Mouse (Mus musculus): ENCODE measurements around the gene Cby1. TPM values are rescaled to one million over a fixed set of nuclear protein-coding genes. Genes with fewer than 3 reads are reported as not detected.

The Cby1 gene
- total and polyA plus RNA-seq, 2 experiments from 2014 or later, result 70.3 to 119 TPM

- Histone ChIP-seq H3K4me2 (ENCODE audit: low read depth) (no peak overlapping the region), H3K9me3 (ENCODE audit: low read length) (no peaks in the 10 kb centered on the region), H3K27ac (ENCODE audit: low read depth, low read length) (no peak overlapping the region), H3K9ac (no peak overlapping the region), H3K4me3 (ENCODE audit: low read depth, low read length) (no peak overlapping the region), H3K27me3 (ENCODE audit: insufficient read depth, low read length) (no peaks in the 10 kb centered on the region), H3K4me1 (ENCODE audit: insufficient read depth) (no peaks in the 10 kb centered on the region), H3K36me3 (ENCODE audit: insufficient read depth) (peaks cover 70% of the 10 kb centered on the region)
- DNase-seq, result no peak
- ATAC-seq, result no peak
- no peak for TF ChIP-seq CTCF (IDR thresholded peaks at IDR 0.05; ENCODE audit: low read depth)
- WGBS, result 74% methylated on average over 2 of the region's 2 CpGs
Observed at GRCm38 (mm10) chr15:79630471-79630870, 28.5 kb upstream of the Cby1 start.

GRCm38 (mm10) chr15:79641135-79641817 lies 17.7 kb upstream of the Cby1 start:
- WGBS, result 73% methylated on average over 12 of the region's 12 CpGs

GRCm38 (mm10) chr15:79645483-79645882 lies 13.5 kb upstream of the Cby1 start:
- WGBS, result 81% methylated on average over 2 of the region's 2 CpGs
- Histone ChIP-seq H3K27me3 (ENCODE audit: insufficient read depth, low read length) (no peaks in the 10 kb centered on the region), H3K4me3 (ENCODE audit: low read depth, low read length) (no peak overlapping the region), H3K4me2 (ENCODE audit: low read depth) (no peak overlapping the region), H3K27ac (ENCODE audit: low read depth, low read length) (no peak overlapping the region), H3K4me1 (ENCODE audit: insufficient read depth) (no peaks in the 10 kb centered on the region), H3K9me3 (ENCODE audit: low read length) (no peaks in the 10 kb centered on the region), H3K36me3 (ENCODE audit: insufficient read depth) (peaks cover 51% of the 10 kb centered on the region), H3K9ac (no peak overlapping the region)
- DNase-seq, result no peak
- TF ChIP-seq CTCF (IDR thresholded peaks at IDR 0.05; ENCODE audit: low read depth), result no peak
- no peak for ATAC-seq

More at GRCm38 (mm10) chr15:79641135-79641817, 17.7 kb upstream of the Cby1 start:
- H3K27ac ChIP-seq (ENCODE audit: low read depth, low read length), result no peak overlapping the region
- no peak overlapping the region for H3K4me3 ChIP-seq (ENCODE audit: low read depth, low read length)
- H3K9ac ChIP-seq, result no peak overlapping the region
- no peaks in the 10 kb centered on the region for H3K4me1 ChIP-seq (ENCODE audit: insufficient read depth)
- H3K36me3 ChIP-seq (ENCODE audit: insufficient read depth), result peaks cover 62% of the 10 kb centered on the region
- H3K4me2 ChIP-seq (ENCODE audit: low read depth), result no peak overlapping the region
- TF ChIP-seq CTCF (IDR thresholded peaks at IDR 0.05; ENCODE audit: low read depth), result no peak
- DNase-seq (no peak), ATAC-seq (no peak)
- H3K27me3 ChIP-seq (ENCODE audit: insufficient read depth, low read length), result no peaks in the 10 kb centered on the region
- no peaks in the 10 kb centered on the region for H3K9me3 ChIP-seq (ENCODE audit: low read length)

- H3K4me1 ChIP-seq (ENCODE audit: insufficient read depth), result no peaks in the 10 kb centered on the region
- H3K4me3 ChIP-seq (ENCODE audit: low read depth, low read length), result no peak overlapping the region
- no peak overlapping the region for H3K27ac ChIP-seq (ENCODE audit: low read depth, low read length)
- DNase-seq (no peak), ATAC-seq (no peak)
- TF ChIP-seq CTCF (IDR thresholded peaks at IDR 0.05; ENCODE audit: low read depth), result no peak
- H3K9ac ChIP-seq, result no peak overlapping the region
- no peak overlapping the region for H3K4me2 ChIP-seq (ENCODE audit: low read depth)
- H3K9me3 ChIP-seq (ENCODE audit: low read length), result no peaks in the 10 kb centered on the region
- WGBS, result 92% methylated on average over 12 of the region's 12 CpGs
- H3K27me3 ChIP-seq (ENCODE audit: insufficient read depth, low read length), result no peaks in the 10 kb centered on the region
- peaks cover 35% of the 10 kb centered on the region for H3K36me3 ChIP-seq (ENCODE audit: insufficient read depth)
Observed at GRCm38 (mm10) chr15:79648130-79648529, 10.9 kb upstream of the Cby1 start.

- no peaks in the 10 kb centered on the region for H3K9me3 ChIP-seq (ENCODE audit: low read length)
- peak; percentile 50 for DNase-seq
Observed at GRCm38 (mm10) chr15:79650569-79650968, 8.4 kb upstream of the Cby1 start.

GRCm38 (mm10) chr15:79651481-79651880 lies 7.5 kb upstream of the Cby1 start:
- no peaks in the 10 kb centered on the region for H3K4me1 ChIP-seq (ENCODE audit: insufficient read depth)
- no peak overlapping the region for H3K4me3 ChIP-seq (ENCODE audit: low read depth, low read length)
- ATAC-seq, result no peak
- H3K27me3 ChIP-seq (ENCODE audit: insufficient read depth, low read length), result no peaks in the 10 kb centered on the region
- no peaks in the 10 kb centered on the region for H3K9me3 ChIP-seq (ENCODE audit: low read length)
- no peak overlapping the region for H3K4me2 ChIP-seq (ENCODE audit: low read depth)
- DNase-seq, result peak; percentile 21
- peak; percentile 51 for TF ChIP-seq CTCF (IDR thresholded peaks at IDR 0.05; ENCODE audit: low read depth)
- H3K36me3 ChIP-seq (ENCODE audit: insufficient read depth), result peaks cover 17% of the 10 kb centered on the region
- no peak overlapping the region for H3K27ac ChIP-seq (ENCODE audit: low read depth, low read length)
- no peak overlapping the region for H3K9ac ChIP-seq
- 78% methylated on average over 4 of the region's 4 CpGs for WGBS

More at GRCm38 (mm10) chr15:79650569-79650968, 8.4 kb upstream of the Cby1 start:
- Histone ChIP-seq H3K9ac (no peak overlapping the region), H3K4me2 (ENCODE audit: low read depth) (no peak overlapping the region), H3K4me3 (ENCODE audit: low read depth, low read length) (no peak overlapping the region), H3K27me3 (ENCODE audit: insufficient read depth, low read length) (no peaks in the 10 kb centered on the region), H3K4me1 (ENCODE audit: insufficient read depth) (no peaks in the 10 kb centered on the region), H3K27ac (ENCODE audit: low read depth, low read length) (no peak overlapping the region), H3K36me3 (ENCODE audit: insufficient read depth) (peaks cover 23% of the 10 kb centered on the region)
- peak; percentile 74 for TF ChIP-seq CTCF (IDR thresholded peaks at IDR 0.05; ENCODE audit: low read depth)
- peak; percentile 54 for ATAC-seq

GRCm38 (mm10) chr15:79656451-79656850 lies 2.5 kb upstream of the Cby1 start:
- Histone ChIP-seq H3K27ac (ENCODE audit: low read depth, low read length) (no peak overlapping the region), H3K9ac (no peak overlapping the region), H3K36me3 (ENCODE audit: insufficient read depth) (no peaks in the 10 kb centered on the region), H3K4me2 (ENCODE audit: low read depth) (no peak overlapping the region), H3K4me1 (ENCODE audit: insufficient read depth) (peaks cover 4% of the 10 kb centered on the region; the same call in 1 of the 2 replicates), H3K9me3 (ENCODE audit: low read length) (no peaks in the 10 kb centered on the region), H3K4me3 (ENCODE audit: low read depth, low read length) (no peak overlapping the region), H3K27me3 (ENCODE audit: insufficient read depth, low read length) (no peaks in the 10 kb centered on the region)
- TF ChIP-seq CTCF (IDR thresholded peaks at IDR 0.05; ENCODE audit: low read depth), result no peak
- 88% methylated on average over 14 of the region's 14 CpGs for WGBS
- DNase-seq (no peak), ATAC-seq (no peak)
